Mouse (Mus musculus): ENCODE data around the gene 1700018B08Rik. TPM values are rescaled to one million over a fixed set of nuclear protein-coding genes. Genes with fewer than 3 reads are reported as not detected.

Gene 1700018B08Rik
- total RNA-seq (2021), result not detected
- long read RNA-seq, partial matches to known transcripts, result 0 of 2 reads
- long read RNA-seq, other reads (novel, unspliced or antisense), result 2 of 2 reads

DNA sequence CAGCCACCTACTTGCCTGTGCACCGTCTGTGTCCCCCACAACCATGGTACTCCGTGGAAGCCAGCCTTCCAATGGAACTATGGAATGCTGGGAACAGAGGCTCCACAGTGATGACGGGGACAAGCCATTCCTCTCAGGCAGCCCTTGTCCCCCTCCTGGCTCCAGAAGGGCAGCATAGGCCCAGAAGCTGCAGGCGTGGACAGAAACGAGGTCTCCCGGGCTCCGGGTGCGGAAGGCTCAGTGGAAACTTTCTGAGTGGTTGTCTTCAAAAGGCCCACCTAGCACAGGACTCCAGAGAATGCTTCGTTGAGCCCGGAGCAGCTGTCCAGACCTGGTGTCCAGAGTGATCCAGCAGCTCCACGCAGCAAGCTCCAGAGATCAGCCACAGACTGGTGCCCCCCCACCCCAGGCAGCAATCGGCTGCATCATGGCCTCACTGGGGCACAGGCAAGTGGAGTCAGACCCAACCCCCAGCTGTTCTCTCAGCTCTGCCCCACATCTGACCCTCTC is at the start of gene 1700018B08Rik:
TSS of gene 1700018B08Rik (minus strand) at position 45 of the 510 bp plus-strand sequence.
- DNase-seq (ENCODE audit: low spot score in 2 of 2), result no peak

DNA sequence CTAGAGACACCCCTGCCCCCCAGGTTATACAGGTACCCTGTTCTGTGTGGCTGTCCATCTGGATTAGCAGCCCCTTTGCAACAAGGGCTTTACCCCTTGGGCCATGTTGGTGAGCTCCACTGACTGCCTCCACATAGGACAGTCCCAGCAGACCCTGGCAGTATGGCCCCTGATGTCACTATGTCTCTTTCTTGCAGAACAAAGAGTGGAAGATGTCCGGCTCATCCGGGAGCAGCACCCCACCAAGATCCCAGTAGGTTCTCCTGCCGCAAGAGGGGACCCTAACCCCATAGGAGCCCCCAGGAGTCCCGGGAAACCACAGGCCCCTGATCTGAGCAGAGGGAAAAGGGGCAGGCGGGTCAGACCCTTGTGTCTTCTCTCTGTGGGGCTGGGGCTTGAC is 49.2 kb upstream of the 1700018B08Rik start:
- DNase-seq (ENCODE audit: low spot score in 2 of 2), result no peak

DNA sequence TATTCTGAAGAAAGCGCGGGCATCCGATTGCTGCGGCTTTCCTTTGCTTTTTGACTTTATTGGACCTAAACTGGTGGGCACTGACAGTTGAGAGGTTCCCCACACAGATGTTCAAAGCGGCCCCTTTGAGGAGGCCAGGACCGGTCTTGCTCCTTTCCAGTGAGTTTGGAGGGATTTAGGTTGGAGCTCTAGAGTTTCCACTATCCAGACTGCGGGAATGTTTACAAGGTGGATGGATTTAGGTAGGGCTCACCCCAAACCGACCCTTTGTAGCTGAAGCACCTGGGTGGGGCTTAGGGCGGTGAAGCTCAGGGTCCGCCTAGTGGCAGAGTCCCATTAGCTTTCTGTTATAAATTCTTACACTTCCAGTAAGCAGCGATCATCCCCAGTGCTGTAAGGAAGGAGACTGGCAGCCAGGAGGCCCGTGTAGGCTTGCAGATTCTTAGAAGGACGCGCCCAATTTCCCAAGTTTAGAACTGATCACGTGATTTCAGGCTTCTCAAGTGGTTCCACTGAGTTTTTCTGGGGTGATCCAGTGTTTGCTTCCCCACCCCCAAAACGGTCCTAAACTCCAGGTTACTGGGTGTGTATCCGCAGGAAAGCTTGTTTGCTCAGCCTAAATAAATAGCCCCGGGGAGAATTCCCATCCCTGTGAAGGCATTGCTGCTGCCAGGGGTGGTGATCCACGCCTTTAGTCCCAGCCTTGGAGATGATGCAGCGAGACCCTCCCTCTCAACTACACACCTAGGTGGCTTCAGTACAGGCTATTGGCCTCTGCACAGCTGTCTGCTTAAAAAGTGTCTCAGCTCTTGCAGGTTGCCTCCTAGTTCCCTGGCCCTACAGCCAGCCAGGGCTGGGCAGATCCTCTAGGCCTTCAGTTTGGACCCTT is 47.3 kb upstream of the 1700018B08Rik start:
- no peak for DNase-seq (ENCODE audit: low spot score in 2 of 2)

DNA sequence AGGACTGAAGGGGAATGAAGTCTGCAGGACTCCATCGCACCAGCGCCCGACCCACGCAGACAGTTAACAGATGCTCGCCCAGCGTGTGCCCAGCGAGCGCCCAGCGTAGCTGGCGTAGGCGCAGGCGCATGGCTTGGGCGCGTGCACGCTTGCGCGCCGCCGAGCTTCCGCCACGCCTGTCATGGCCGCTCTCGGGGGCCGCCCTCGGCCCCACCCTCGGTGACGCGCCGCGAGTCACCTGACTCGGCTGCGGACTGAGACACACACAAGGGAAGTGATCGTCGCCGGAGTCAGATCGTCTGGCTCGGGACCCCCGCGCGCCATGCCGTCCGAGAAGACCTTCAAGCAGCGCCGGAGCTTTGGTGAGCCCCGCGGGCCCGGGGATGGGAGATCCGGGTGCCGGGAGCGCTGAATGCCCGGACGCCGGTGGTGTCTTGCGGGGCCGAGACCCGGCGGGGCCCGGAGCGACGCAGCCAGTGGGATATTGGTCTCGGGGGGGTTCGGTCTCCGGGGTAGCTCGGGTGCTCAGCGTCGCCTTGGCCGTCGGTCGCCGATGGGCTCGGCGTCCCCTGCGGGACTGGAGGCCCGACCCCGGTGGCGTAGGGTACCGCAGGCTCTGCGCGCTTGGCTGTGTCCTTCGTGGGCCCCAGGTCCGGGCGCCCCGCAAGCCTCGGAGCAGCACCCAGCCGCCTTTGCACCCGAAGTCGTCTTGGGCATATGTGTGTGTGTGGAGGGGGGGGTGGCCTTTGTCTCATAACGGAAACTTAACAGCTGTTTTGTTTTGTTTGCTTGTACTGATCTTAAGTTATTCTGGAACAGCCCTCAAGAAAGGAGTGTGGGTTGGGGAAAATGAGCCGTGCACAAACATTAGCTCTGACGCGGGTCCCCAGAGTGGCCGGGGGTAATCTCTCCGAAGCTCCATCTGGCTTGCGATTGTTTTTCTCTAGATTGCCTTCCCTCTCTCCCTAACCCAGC is 46.4 kb upstream of the 1700018B08Rik start, which contains the start of gene Map1lc3b:
TSS of gene Map1lc3b (plus strand) at position 159 of the 975 bp plus-strand sequence.
- DNase-seq (ENCODE audit: low spot score in 2 of 2), result peak; percentile 97

DNA sequence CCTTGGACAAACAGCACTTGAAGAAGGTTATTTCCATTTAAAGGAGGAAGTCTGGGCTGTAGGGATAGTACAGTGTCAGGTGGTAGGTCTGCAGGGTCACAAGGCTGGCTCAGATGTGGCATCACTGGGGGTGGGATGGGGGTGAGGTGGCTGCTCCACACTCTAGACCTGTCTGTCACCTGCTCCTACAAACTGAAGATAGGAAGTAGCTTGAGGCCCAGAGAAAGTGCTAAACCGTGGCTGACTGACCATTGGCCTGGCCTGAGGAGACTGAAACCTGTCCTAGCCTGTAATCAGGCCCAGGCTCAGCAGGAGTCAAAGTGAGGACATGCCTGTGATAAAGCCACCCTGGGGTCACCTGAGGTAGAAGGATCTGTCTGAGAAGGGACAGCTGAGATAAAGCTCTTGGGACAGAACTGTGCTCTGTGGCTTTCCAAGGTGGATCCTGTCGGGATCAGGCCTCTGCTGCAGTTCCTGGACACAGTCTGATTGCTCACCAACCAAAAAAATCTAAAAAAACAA is 45.1 kb upstream of the 1700018B08Rik start:
- no peak for DNase-seq (ENCODE audit: low spot score in 2 of 2)

DNA sequence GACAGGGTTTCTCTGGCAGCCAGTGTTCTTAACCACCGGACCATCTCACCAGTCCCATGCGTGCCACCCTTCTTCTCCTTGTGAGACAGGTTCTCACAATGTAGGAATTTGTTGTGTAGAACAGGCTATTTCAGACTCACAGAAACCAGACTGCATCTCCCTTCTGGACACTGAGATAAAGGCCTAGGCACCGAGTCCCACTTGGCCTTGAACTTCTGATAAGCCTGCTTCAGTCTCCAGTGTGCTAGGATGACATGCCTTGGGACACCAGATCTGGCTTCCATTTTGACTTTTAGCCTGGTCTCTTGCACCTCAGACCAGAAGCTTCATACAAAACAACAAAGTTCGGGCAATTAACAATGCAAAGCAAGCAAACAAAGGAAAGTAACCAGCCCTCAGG is 44.6 kb upstream of the 1700018B08Rik start:
- DNase-seq (ENCODE audit: low spot score in 2 of 2), result no peak

DNA sequence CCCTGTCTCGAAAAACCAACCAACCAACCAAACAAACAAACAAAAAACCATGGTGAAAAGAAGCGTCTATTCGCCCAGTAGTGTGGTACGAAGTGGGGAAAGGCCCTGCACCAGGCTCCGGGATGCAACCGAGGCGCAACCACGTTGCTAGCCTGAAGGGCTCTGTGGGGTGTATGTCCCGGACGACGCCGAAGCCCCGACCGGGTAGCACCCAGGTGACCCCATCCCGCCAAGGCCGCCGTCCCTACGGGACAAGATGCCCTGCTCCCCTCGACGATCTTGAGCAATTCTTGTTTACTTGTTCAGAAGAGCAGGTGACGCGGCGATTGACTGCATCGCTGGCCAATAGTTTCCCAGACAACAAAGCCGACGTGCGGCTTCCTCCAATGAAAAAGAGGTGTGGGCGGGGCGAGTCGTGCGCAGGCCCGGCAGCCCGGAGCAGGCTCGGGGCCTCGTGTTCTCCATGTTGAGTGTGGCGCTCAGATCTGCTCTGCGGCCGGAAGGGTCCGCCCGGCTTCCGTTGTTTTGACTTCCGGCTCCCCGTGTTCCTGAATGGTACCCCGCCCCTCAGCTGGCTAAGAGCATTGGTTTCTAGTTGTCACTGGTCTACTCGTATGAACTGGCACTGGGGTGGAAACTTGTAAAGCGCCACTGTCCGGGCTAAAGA is 41.2 kb upstream of the 1700018B08Rik start:
- DNase-seq (ENCODE audit: low spot score in 2 of 2), result peak; percentile 99 to 100

DNA sequence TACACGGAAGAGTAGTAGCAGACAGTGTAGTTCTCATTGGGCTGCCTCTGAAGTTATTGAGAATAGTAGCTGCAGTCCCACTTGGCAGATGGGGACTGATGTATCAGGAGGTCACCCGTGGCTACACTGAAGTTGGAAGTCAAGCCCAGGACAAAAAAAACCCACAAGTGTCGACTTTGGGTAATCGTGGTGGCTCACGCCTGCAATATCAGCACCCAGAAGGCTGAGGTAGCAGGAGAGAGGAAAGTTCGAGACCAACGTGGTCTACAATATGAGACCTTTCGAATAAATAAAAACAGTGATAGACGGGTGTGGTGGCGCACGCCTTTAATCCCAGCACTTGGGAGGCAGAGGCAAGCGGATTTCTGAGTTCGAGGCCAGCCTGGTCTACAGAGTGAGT is 40.6 kb upstream of the 1700018B08Rik start:
- DNase-seq (ENCODE audit: low spot score in 2 of 2), result no peak

DNA sequence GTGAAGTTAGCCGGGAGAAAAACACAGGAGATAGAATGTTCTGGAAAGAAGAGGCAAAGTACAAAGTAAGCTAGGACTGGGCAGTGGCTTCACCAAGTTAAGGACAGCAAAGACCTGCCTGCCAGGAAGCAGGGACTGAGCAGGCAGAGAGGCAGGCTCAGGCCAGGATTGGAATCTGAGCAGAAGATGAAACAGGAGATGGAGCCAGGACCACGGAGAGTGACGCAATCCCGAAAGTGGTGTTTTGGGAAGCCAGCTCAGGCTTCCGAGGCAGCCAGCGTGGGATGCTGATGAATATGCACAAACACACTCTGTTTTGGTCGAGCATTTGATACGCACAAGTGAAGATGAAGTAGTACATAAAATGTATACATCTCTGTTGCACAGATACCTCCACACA is 39.5 kb upstream of the 1700018B08Rik start:
- DNase-seq (ENCODE audit: low spot score in 2 of 2), result peak in 1 of 2 experiments; percentile 76

DNA sequence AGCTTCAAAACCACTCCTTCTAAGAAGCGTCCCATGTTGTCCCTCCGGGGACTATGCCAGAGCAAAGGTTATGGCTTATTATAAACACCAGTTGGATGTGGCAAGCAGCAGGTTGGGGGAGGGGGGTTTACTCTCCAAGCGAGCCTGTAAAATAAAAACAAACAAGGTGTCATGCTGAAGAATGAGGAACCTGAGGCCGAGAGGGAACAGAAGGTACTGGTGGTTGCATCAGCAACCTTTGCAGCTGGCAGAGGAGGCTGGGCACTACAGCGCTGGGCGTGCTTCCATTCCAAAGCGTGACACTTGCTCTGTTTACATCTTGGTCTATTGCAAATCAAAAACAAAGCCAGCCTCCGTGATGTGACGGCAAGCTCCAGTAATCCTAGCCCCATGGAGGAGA is 36.3 kb upstream of the 1700018B08Rik start:
- DNase-seq (ENCODE audit: low spot score in 2 of 2), result no peak

DNA sequence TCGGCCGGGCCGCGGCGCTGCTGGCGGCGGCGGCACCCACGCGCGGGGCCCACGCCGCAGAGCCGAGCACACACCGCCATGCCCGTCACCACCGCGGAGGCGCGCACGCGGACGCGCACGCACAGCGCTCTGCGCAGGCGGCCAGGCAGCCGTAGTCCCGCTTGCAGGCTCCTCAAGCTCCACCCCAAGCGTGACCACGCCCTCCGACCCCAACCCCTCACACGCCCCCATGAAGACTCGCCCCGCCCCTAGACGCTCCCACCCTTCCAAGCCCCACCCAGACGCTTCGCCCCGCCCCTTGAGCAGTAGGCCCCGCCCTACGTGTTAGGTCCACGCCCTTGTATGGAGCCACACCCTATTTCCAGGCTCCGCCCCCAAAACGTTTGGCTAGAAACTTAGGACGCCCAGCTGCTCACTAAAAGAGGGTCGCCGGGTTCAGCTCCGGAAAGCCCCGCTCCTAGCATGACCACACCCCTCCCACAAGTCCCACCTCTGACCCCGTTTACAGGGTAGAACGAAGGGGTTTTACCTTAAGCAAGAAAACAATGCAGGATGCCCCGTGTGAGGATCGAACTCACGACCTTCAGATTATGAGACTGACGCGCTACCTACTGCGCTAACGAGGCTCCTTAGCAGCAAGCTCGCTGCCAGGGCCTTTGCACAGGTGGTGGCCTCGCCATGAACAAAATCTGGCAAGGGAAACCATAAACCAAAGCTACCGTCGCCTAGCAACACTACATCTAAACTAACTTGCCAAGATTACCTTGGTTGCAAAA is 34.7 kb upstream of the 1700018B08Rik start, which contains the start of gene Fbxo31:
TSS of gene Fbxo31 (minus strand) at position 131 of the 776 bp plus-strand sequence.
- peak; percentile 94 to 97 for DNase-seq (ENCODE audit: low spot score in 2 of 2)

DNA sequence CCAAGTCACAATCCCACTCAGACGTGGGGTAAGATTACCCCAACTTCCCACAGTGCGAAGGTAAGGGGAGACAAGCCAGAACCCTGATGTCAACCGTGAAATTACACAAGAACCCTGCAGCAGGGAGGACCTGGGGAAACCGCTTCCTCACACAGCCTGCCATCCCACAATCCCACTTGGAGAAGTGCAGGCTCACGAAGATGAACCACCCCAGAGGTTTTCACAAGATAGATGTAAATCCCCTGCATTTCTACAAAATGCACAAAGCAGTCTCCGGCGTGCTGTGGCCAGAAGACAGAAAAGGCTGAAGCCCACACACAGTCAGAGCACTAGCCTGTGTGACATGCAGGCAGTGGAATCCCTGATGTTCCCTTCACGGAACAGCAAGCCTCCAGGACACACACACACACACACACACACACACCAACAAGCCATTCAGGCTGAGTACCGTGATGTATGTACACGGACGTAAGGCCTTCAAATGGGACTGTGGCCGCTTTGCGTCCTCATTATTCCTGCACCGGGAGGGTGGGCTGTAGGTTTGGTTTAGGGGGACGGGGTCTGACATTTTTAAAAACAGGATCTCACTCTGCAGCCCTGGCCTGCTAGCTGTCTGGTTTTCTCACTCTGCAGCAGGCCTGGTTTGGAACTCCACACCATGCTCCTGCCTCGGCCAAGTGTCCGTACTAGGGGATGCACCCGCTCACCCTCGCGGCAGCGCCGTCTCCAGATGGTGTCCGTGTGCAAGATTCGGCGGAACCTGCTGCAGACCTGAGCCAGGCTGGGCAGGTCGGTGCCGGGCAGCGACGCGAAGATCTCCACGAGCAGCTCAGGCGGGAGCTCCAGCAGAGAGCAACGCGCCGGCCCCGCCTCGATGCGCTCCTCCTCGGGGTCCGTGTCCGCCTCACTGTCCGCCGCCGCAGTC is 33.9 kb upstream of the 1700018B08Rik start:
- DNase-seq (ENCODE audit: low spot score in 2 of 2), result peak in 1 of 2 experiments; percentile 51

DNA sequence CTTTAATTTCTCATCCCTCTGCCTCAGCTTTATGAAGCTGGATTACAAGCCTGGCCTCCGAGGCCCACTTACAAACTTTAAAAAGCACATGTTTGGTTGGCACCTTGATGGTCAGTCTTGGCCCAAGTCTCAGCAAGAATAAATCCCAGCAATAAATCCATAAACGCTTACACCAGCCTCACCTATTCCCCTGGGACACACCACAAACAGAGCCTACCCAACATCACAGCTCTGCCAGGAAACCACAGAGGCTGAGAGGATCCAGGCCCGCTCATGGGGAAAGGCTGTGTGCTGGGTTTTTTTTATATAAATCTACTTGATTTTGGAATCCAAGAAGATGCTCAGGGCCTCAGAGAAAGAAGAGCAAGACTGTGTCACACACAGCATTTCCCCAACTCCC is 31.5 kb upstream of the 1700018B08Rik start:
- no peak for DNase-seq (ENCODE audit: low spot score in 2 of 2)

DNA sequence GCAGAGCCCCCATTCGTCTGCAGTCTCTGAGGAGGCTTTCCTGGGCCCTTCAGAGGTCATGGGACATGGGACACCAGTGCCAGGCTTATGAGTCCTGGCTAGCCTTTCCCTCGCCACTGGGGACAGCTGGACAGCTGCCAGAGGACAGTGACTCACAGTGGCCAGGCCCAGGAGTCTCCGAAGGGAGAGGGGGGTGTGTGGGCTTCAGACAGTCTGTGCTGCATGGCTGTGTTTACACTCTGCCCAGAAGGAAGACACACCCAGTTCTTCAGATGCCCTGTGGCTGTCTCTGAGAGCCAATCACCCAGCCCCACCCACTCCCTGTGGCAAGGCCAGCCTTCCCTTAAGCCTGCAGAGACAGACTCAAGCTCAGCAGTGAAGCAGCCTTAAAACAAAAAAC is 29.2 kb upstream of the 1700018B08Rik start:
- DNase-seq (ENCODE audit: low spot score in 2 of 2), result no peak

DNA sequence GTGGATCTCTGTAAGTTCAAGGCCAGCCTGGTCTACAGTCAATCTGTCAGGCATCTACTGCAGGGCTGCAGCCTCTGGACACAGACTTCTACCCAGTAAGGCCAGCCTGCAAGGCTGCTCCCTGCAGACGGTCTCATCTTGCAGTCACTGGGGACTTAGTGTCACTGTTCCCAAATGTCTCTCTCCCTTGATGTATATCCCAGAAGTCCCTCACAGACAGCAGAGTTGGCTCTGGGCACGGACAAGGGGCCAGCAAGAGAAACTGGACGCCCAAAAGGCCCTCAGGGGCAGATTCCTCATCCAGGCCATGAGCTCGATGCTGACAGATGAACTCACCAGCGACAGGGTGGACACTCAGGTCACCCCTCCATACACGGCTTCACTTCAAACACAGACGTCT is 28.0 kb upstream of the 1700018B08Rik start:
- DNase-seq (ENCODE audit: low spot score in 2 of 2), result no peak

DNA sequence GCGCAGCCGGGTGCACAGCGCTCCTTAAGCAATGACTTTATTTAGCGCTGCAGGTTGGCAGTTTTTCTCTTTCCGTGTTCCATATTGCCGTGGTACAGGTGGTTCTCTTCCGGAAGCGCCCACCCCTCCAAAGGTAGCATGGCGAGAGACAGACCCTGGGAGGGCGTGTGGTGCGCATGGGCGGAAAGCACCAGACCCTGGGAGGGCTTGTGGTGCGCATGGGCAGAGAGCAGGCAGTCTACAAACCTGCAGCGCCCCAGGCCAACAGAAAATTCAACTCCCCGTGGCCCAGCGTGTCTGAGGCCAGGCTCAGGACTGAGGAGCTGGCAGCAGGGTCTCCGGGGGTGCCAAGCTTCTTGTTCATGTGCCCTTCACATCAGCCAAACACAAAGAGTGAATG is 26.7 kb upstream of the 1700018B08Rik start:
- no peak for DNase-seq (ENCODE audit: low spot score in 2 of 2)

DNA sequence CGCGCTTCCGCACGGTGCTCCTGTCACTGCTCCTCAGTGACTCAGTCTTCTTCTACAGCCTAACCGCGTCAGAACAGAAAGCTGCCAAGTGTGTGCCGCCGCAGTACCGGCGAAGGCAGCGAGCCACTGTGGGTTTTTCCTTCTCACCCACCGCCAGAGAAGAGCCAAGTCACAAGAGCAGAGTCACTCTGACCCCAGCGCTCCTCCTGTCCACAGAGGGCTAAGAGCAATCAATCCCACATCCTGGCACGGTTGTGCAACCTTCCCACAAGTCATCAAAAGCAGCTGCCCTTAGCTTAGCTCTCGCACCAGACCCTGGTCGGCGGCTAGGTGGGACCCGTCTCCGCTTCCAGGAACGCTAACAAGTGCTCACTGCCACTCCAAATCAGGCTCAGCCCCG is 26.2 kb upstream of the 1700018B08Rik start:
- DNase-seq (ENCODE audit: low spot score in 2 of 2), result peak in 1 of 2 experiments; percentile 51

DNA sequence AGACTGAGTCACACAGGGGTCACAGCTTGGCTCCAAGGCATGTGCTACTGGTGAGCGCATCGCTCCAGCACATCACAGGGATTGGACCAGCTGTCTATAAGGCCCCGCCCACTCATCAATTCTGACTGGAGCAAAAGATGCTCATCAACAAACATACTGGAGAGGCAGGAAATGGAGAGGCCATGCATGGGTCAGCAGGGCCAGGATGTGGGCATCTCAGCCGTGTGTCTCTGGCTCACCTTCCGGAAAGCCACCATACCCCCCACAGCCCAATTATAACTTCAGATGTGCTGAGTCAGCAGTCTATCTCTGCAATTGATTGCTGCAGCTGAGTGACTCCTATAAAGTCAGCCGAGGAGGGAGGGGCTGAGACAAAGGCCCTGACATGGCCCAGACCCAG is 24.2 kb upstream of the 1700018B08Rik start:
- no peak for DNase-seq (ENCODE audit: low spot score in 2 of 2)

DNA sequence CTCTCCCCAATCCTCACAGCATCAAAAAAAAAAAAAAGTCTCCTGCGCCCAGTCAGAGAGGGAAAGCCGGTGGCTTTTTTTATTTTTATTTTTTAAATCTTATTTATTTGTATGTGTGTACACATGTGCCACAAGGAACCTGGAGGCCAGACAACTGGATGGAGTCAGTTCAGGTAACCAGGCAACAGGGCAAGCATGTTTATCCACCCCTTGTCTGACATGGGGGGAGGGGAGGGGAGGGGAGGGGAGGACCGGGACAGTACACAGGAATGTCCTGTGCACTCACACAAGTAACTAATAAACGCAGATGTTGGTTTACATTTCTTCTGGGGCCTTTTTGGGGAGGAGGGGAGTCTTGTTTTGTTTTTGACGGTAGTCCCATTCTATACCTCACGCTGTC is 19.6 kb upstream of the 1700018B08Rik start:
- DNase-seq (ENCODE audit: low spot score in 2 of 2), result no peak

Data from layer of hippocampus, adult 18-20 months (tissue).